Mouse (Mus musculus): ENCODE results near the gene Mrpl36. TPM values are rescaled to one million over a fixed set of nuclear protein-coding genes. Genes with fewer than 3 reads are reported as not detected.
A peak's percentile ranks its signal among the peaks of the same experiment; 100 is the strongest.

Gene Mrpl36
- polyA plus RNA-seq, 1 experiment from 2014 or later: 124 TPM

- Histone ChIP-seq H3K36me3 (ENCODE audit: control insufficient read depth, insufficient read depth, low read length) (no peaks in the 10 kb centered on the region), H3K4me3 (ENCODE audit: low read length) (no peak overlapping the region), H3K9ac (ENCODE audit: low read length) (no peak overlapping the region), H3K27me3 (ENCODE audit: control insufficient read depth, insufficient read depth, low read depth, low read length) (no peaks in the 10 kb centered on the region), H3K4me2 (ENCODE audit: low read depth, low read length) (no peak overlapping the region), H3K27ac (ENCODE audit: low read length) (no peak overlapping the region), H3K4me1 (replicated peaks; ENCODE audit: control insufficient read depth, insufficient read depth, low read length) (peaks cover 2% of the 10 kb centered on the region), H3K9me3 (ENCODE audit: control insufficient read depth, low read length) (no peaks in the 10 kb centered on the region)
- ATAC-seq (ENCODE audit: low read depth): no peak
- WGBS: 48% methylated on average over 7 of the region's 7 CpGs
These were observed 8.4 kb downstream of the Mrpl36 start for GRCm38 (mm10) chr13:73336753-73337152.

GRCm38 (mm10) chr13:73345102-73345890 is 17.0 kb downstream of the Mrpl36 start:
- Histone ChIP-seq H3K4me2 (ENCODE audit: low read depth, low read length) (no peak overlapping the region), H3K27me3 (ENCODE audit: control insufficient read depth, insufficient read depth, low read depth, low read length) (no peaks in the 10 kb centered on the region), H3K9ac (ENCODE audit: low read length) (no peak overlapping the region), H3K4me3 (ENCODE audit: low read length) (no peak overlapping the region), H3K4me1 (replicated peaks; ENCODE audit: control insufficient read depth, insufficient read depth, low read length) (no peaks in the 10 kb centered on the region), H3K9me3 (ENCODE audit: control insufficient read depth, low read length) (no peaks in the 10 kb centered on the region), H3K36me3 (ENCODE audit: control insufficient read depth, insufficient read depth, low read length) (no peaks in the 10 kb centered on the region), H3K27ac (ENCODE audit: low read length) (no peak overlapping the region)
- 68% methylated on average over 9 of the region's 9 CpGs for WGBS
- ATAC-seq (ENCODE audit: low read depth): no peak

GRCm38 (mm10) chr13:73346131-73346530 is 17.8 kb downstream of the Mrpl36 start:
- ATAC-seq (ENCODE audit: low read depth): peak; percentile 53
- Histone ChIP-seq H3K9me3 (ENCODE audit: control insufficient read depth, low read length) (no peaks in the 10 kb centered on the region), H3K9ac (ENCODE audit: low read length) (no peak overlapping the region), H3K27me3 (ENCODE audit: control insufficient read depth, insufficient read depth, low read depth, low read length) (no peaks in the 10 kb centered on the region), H3K4me2 (ENCODE audit: low read depth, low read length) (no peak overlapping the region), H3K4me3 (ENCODE audit: low read length) (no peak overlapping the region), H3K36me3 (ENCODE audit: control insufficient read depth, insufficient read depth, low read length) (no peaks in the 10 kb centered on the region), H3K27ac (ENCODE audit: low read length) (no peak overlapping the region; the same call in 1 of the 2 replicates), H3K4me1 (replicated peaks; ENCODE audit: control insufficient read depth, insufficient read depth, low read length) (no peaks in the 10 kb centered on the region)
- 22% methylated on average over 2 of the region's 2 CpGs for WGBS

- H3K4me2 ChIP-seq (ENCODE audit: low read depth, low read length): no peak overlapping the region
- WGBS: 69% methylated on average over 4 of the region's 4 CpGs
- H3K9ac ChIP-seq (ENCODE audit: low read length): no peak overlapping the region
- no peaks in the 10 kb centered on the region for H3K4me1 ChIP-seq (replicated peaks; ENCODE audit: control insufficient read depth, insufficient read depth, low read length)
- H3K9me3 ChIP-seq (ENCODE audit: control insufficient read depth, low read length): no peaks in the 10 kb centered on the region
- no peak overlapping the region for H3K4me3 ChIP-seq (ENCODE audit: low read length)
- peak overlapping the region; percentile 30; the same call in 1 of the 2 replicates for H3K27ac ChIP-seq (ENCODE audit: low read length)
- peak; percentile 54; the same call in 1 of the 2 replicates for ATAC-seq (ENCODE audit: low read depth)
- H3K27me3 ChIP-seq (ENCODE audit: control insufficient read depth, insufficient read depth, low read depth, low read length): no peaks in the 10 kb centered on the region
- H3K36me3 ChIP-seq (ENCODE audit: control insufficient read depth, insufficient read depth, low read length): no peaks in the 10 kb centered on the region
These were observed 18.4 kb downstream of the Mrpl36 start for GRCm38 (mm10) chr13:73346743-73347142.

GRCm38 (mm10) chr13:73347171-73347570 is 18.9 kb downstream of the Mrpl36 start:
- Histone ChIP-seq H3K4me3 (ENCODE audit: low read length) (no peak overlapping the region), H3K9me3 (ENCODE audit: control insufficient read depth, low read length) (no peaks in the 10 kb centered on the region)
- ATAC-seq (ENCODE audit: low read depth): no peak

GRCm38 (mm10) chr13:73347922-73348650 is 19.8 kb downstream of the Mrpl36 start:
- Histone ChIP-seq H3K27me3 (ENCODE audit: control insufficient read depth, insufficient read depth, low read depth, low read length) (no peaks in the 10 kb centered on the region), H3K4me1 (replicated peaks; ENCODE audit: control insufficient read depth, insufficient read depth, low read length) (no peaks in the 10 kb centered on the region), H3K36me3 (ENCODE audit: control insufficient read depth, insufficient read depth, low read length) (no peaks in the 10 kb centered on the region), H3K27ac (ENCODE audit: low read length) (no peak overlapping the region), H3K9me3 (ENCODE audit: control insufficient read depth, low read length) (no peaks in the 10 kb centered on the region), H3K4me3 (ENCODE audit: low read length) (no peak overlapping the region), H3K9ac (ENCODE audit: low read length) (no peak overlapping the region), H3K4me2 (ENCODE audit: low read depth, low read length) (no peak overlapping the region)
- WGBS: 47% methylated on average over 7 of the region's 7 CpGs
- ATAC-seq (ENCODE audit: low read depth): peak; percentile 76

More at GRCm38 (mm10) chr13:73347171-73347570, 18.9 kb downstream of the Mrpl36 start:
- no peak overlapping the region for H3K9ac ChIP-seq (ENCODE audit: low read length)
- H3K4me1 ChIP-seq (replicated peaks; ENCODE audit: control insufficient read depth, insufficient read depth, low read length): no peaks in the 10 kb centered on the region
- H3K27me3 ChIP-seq (ENCODE audit: control insufficient read depth, insufficient read depth, low read depth, low read length): no peaks in the 10 kb centered on the region
- no peak overlapping the region for H3K27ac ChIP-seq (ENCODE audit: low read length)
- WGBS: 60% methylated on average over 3 of the region's 3 CpGs
- no peak overlapping the region for H3K4me2 ChIP-seq (ENCODE audit: low read depth, low read length)
- H3K36me3 ChIP-seq (ENCODE audit: control insufficient read depth, insufficient read depth, low read length): no peaks in the 10 kb centered on the region

- H3K9me3 ChIP-seq (ENCODE audit: control insufficient read depth, low read length): no peaks in the 10 kb centered on the region
- ATAC-seq (ENCODE audit: low read depth): no peak
- H3K4me1 ChIP-seq (replicated peaks; ENCODE audit: control insufficient read depth, insufficient read depth, low read length): no peaks in the 10 kb centered on the region
- no peak overlapping the region for H3K4me2 ChIP-seq (ENCODE audit: low read depth, low read length)
- no peak overlapping the region for H3K9ac ChIP-seq (ENCODE audit: low read length)
- H3K4me3 ChIP-seq (ENCODE audit: low read length): no peak overlapping the region
- no peaks in the 10 kb centered on the region for H3K36me3 ChIP-seq (ENCODE audit: control insufficient read depth, insufficient read depth, low read length)
- WGBS: 79% methylated on average over 9 of the region's 9 CpGs
- H3K27me3 ChIP-seq (ENCODE audit: control insufficient read depth, insufficient read depth, low read depth, low read length): no peaks in the 10 kb centered on the region
- H3K27ac ChIP-seq (ENCODE audit: low read length): no peak overlapping the region
These were observed 22.4 kb downstream of the Mrpl36 start for GRCm38 (mm10) chr13:73350741-73351140.

- Histone ChIP-seq H3K4me2 (ENCODE audit: low read depth, low read length) (no peak overlapping the region), H3K27ac (ENCODE audit: low read length) (no peak overlapping the region), H3K4me3 (ENCODE audit: low read length) (no peak overlapping the region), H3K9ac (ENCODE audit: low read length) (no peak overlapping the region), H3K9me3 (ENCODE audit: control insufficient read depth, low read length) (no peaks in the 10 kb centered on the region), H3K36me3 (ENCODE audit: control insufficient read depth, insufficient read depth, low read length) (no peaks in the 10 kb centered on the region), H3K4me1 (replicated peaks; ENCODE audit: control insufficient read depth, insufficient read depth, low read length) (no peaks in the 10 kb centered on the region), H3K27me3 (ENCODE audit: control insufficient read depth, insufficient read depth, low read depth, low read length) (no peaks in the 10 kb centered on the region)
- ATAC-seq (ENCODE audit: low read depth): no peak
- 46% methylated on average over 3 of the region's 3 CpGs for WGBS
These were observed 23.6 kb downstream of the Mrpl36 start for GRCm38 (mm10) chr13:73351910-73352309.

- H3K4me1 ChIP-seq (replicated peaks; ENCODE audit: control insufficient read depth, insufficient read depth, low read length): no peaks in the 10 kb centered on the region
These were observed 24.2 kb downstream of the Mrpl36 start for GRCm38 (mm10) chr13:73352491-73352890.

More at GRCm38 (mm10) chr13:73352491-73352890, 24.2 kb downstream of the Mrpl36 start:
- no peaks in the 10 kb centered on the region for H3K36me3 ChIP-seq (ENCODE audit: control insufficient read depth, insufficient read depth, low read length)
- no peaks in the 10 kb centered on the region for H3K9me3 ChIP-seq (ENCODE audit: control insufficient read depth, low read length)
- H3K27ac ChIP-seq (ENCODE audit: low read length): no peak overlapping the region
- H3K27me3 ChIP-seq (ENCODE audit: control insufficient read depth, insufficient read depth, low read depth, low read length): no peaks in the 10 kb centered on the region
- no peak overlapping the region for H3K4me2 ChIP-seq (ENCODE audit: low read depth, low read length)
- H3K4me3 ChIP-seq (ENCODE audit: low read length): no peak overlapping the region
- H3K9ac ChIP-seq (ENCODE audit: low read length): no peak overlapping the region
- ATAC-seq (ENCODE audit: low read depth): no peak
